Mouse (Mus musculus) megakaryocyte-erythroid progenitor cell, adult 5-6 weeks (primary cell): ENCODE results near the gene Dleu7. TPM values are rescaled to one million over a fixed set of nuclear protein-coding genes. Genes with fewer than 3 reads are reported as not detected.

Source experiments
- ATAC-seq: replicated peaks from 2 replicates; pipeline ENCODE4 v1.8.0; 2016; ENCODE audit warnings: mild to moderate bottlenecking, inconsistent platforms; ENCODE audit not compliant: severe bottlenecking, poor library complexity, low FRiP score, low TSS enrichment
- total RNA-seq, 2 experiments: library from RNA; stranded (forward) in 1 of 2; stranded (reverse) in 1 of 2; fragments of 200-1000, 215-1000 nt in 1 of 2; fragments of >200 nt in 1 of 2; fragmentation: Nextera tagmentation in 1 of 2; gene quantifications; 2 replicates each; pipeline ENCODE4 v1.2.3; 2014 to 2017

Dleu7 gene
- total RNA-seq, 2 experiments from 2014 or later: 1.0 TPM; not detected in 1

GRCm38 (mm10) chr14:62291406-62291987 lies 1.4 kb downstream of the Dleu7 start:
- no peak for ATAC-seq

- no peak for ATAC-seq
Observed at GRCm38 (mm10) chr14:62288731-62289130, 4.1 kb downstream of the Dleu7 start.

GRCm38 (mm10) chr14:62282974-62283373 lies 9.9 kb downstream of the Dleu7 start:
- no peak for ATAC-seq

GRCm38 (mm10) chr14:62273604-62274003 lies 19.2 kb downstream of the Dleu7 start:
- no peak for ATAC-seq

GRCm38 (mm10) chr14:62270698-62271396 lies 22.0 kb downstream of the Dleu7 start:
- no peak for ATAC-seq

- ATAC-seq: no peak
Observed at GRCm38 (mm10) chr14:62258978-62259536, 33.8 kb downstream of the Dleu7 start.

- ATAC-seq: no peak
Observed at GRCm38 (mm10) chr14:62258125-62258524, 34.7 kb downstream of the Dleu7 start.

- no peak for ATAC-seq
Observed at GRCm38 (mm10) chr14:62256066-62256465, 36.8 kb downstream of the Dleu7 start.

- ATAC-seq: peak; percentile 89
Observed at GRCm38 (mm10) chr14:62254371-62254770, 38.5 kb downstream of the Dleu7 start.

GRCm38 (mm10) chr14:62251999-62252398 lies 40.8 kb downstream of the Dleu7 start:
- ATAC-seq: peak; percentile 78; the same call in 1 of the 2 replicates

GRCm38 (mm10) chr14:62250046-62250445 lies 42.8 kb downstream of the Dleu7 start:
- no peak for ATAC-seq

- ATAC-seq: no peak
Observed at GRCm38 (mm10) chr14:62249251-62249650, 43.6 kb downstream of the Dleu7 start.

- no peak for ATAC-seq
Observed at GRCm38 (mm10) chr14:62248796-62249195, 44.1 kb downstream of the Dleu7 start.

- no peak for ATAC-seq
Observed at GRCm38 (mm10) chr14:62248345-62248744, 44.5 kb downstream of the Dleu7 start.

GRCm38 (mm10) chr14:62245557-62245956 lies 47.3 kb downstream of the Dleu7 start:
- no peak for ATAC-seq

- no peak for ATAC-seq
Observed at GRCm38 (mm10) chr14:62243530-62243929, 49.3 kb downstream of the Dleu7 start.

- no peak for ATAC-seq
Observed at GRCm38 (mm10) chr14:62235969-62236368, 56.9 kb downstream of the Dleu7 start.

- ATAC-seq: no peak
Observed at GRCm38 (mm10) chr14:62235214-62235613, 57.6 kb downstream of the Dleu7 start.

GRCm38 (mm10) chr14:62230968-62231367 lies 61.9 kb downstream of the Dleu7 start:
- ATAC-seq: no peak

GRCm38 (mm10) chr14:62227101-62227500 lies 65.7 kb downstream of the Dleu7 start:
- ATAC-seq: no peak

- ATAC-seq: no peak
Observed at GRCm38 (mm10) chr14:62226576-62227047, 66.2 kb downstream of the Dleu7 start.
